Mouse (Mus musculus) frontal cortex, adult 2 months (tissue): ENCODE measurements around the gene Lin9. TPM values are rescaled to one million over a fixed set of nuclear protein-coding genes. Genes with fewer than 3 reads are reported as not detected.
"Not testable (repeated sequence)": the region's sequence is repeated elsewhere in the genome, so short reads cannot be mapped to it uniquely, and the experiment has no call there.

Experiments used
- DNase-seq, 2 experiments: peaks; one replicate each; pipeline ENCODE4 v3.0.0; 2022; ENCODE audit warnings: low spot score in 1 of 2; ENCODE audit errors: extremely low spot score in 1 of 2
- polyA plus RNA-seq: library from polyadenylated mRNA; depleted of rRNA; stranded (reverse); fragments of >200 nt; gene quantifications from 2 replicates; pipeline ENCODE4 v1.2.3, GENCODE M21; 2012; rRNA removed

The Lin9 gene
- 3.2 and 3.4 TPM in 2 replicates for polyA plus RNA-seq

DNA sequence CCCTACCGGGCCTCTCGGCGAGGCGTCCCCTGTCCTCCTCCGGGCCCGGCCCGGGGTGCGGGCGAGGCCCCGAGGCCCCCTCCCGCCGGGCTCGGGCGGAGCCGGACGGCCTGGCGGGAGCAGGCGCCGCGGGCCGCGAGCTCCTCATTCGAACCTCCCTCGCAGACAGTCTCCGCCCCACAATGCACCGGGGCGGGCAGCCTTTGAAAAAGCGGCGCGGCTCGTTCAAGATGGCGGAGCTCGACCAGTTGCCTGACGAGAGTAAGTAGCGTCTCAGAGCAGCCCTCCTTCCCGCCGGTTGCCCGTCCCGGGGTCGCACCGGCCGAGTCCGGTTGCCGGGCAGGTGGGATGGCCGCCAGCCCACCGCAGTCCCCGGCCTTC lies at the start of gene Lin9:
Gene Lin9 (plus strand): TSS at position 14 of the 381 bp plus-strand sequence.
- DNase-seq, result peak; percentile 63 to 92

- DNase-seq, result no peak
These were observed 40.4 kb upstream of the Lin9 start for GRCm38 (mm10) chr1:180600578-180600977.

DNA sequence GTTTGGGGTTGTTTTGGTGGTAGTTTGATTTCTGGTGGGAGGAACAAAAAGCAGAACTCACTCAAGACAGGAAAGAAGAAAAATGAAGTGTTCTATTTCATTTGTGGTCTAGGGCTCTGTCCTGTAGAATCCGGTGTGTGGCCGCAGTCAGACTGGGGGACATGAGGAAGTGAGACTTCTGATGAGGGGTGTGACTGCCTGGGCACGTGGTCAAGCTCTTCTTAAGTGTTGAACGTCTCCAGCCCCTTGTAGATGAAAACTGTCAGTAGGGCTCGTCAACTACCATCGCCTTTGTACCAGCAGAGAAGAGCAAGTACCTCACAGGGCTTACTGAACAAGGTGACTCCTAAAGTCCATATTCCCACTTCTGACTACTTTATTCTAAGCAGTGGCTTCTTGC lies 39.1 kb upstream of the Lin9 start:
- no peak for DNase-seq

- DNase-seq, result peak; percentile 83
These were observed 36.4 kb upstream of the Lin9 start for GRCm38 (mm10) chr1:180604579-180604978.

DNA sequence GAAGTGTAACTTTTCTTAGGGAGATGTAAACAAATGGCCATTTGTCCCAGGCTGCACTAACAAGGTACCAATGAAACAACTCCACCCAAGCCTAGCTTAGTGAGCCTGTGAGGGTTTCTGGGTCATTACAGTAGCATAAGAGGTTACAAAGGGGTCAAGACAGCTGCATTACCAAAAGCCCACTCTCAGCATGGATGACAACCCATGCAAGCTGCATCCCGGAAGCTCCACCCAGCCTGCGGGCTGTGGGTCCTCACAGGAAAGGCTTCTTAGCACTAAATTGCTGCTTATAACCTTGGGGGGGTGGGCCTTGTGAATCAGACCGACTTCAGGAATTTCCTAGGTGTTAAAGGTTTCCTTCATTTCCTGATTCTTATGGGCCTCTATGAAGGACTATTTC lies 34.8 kb upstream of the Lin9 start:
- no peak for DNase-seq

- peak in 1 of 2 experiments; percentile 20 for DNase-seq
These were observed 34.0 kb upstream of the Lin9 start for GRCm38 (mm10) chr1:180606796-180607577.

DNA sequence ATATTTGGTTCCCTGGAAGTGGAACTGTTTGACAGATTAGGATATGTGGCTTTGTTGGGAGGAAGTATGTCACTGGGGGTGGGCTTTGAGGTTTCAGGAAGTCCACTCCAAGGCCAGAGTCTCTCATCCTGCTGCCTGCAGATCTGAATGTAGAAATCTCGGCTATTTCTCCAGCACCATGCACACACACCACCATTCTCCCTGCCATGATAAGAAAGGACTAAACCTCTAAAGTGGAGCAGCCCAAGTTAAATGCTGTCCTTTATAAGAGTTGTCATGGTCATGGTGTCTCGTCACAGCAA lies 33.4 kb upstream of the Lin9 start:
- DNase-seq, result no peak

GRCm38 (mm10) chr1:180611842-180612241 lies 29.1 kb upstream of the Lin9 start:
- DNase-seq, result not testable (repeated sequence)

GRCm38 (mm10) chr1:180616762-180617161 lies 24.2 kb upstream of the Lin9 start:
- no peak for DNase-seq

DNA sequence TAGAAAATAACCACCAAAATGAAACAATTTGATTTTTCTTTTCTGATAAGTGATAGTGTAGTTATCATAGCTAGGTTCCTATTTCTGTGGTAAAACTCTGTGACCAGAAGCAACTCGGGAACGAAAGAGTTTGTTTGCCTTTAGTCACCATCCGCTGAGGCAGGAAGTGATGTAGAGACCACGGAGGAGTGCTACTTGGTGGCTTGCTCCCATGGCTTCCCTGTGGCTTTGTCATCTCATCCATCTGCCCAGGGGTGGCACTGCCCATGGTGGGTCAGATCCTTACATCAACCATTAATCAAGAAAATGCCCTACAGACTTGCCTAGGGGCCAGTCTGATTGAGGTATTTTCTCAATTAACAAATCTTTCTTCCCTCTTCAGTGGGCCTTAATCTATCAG lies 18.6 kb upstream of the Lin9 start:
- DNase-seq, result no peak

GRCm38 (mm10) chr1:180623911-180624310 lies 17.0 kb upstream of the Lin9 start:
- no peak for DNase-seq

DNA sequence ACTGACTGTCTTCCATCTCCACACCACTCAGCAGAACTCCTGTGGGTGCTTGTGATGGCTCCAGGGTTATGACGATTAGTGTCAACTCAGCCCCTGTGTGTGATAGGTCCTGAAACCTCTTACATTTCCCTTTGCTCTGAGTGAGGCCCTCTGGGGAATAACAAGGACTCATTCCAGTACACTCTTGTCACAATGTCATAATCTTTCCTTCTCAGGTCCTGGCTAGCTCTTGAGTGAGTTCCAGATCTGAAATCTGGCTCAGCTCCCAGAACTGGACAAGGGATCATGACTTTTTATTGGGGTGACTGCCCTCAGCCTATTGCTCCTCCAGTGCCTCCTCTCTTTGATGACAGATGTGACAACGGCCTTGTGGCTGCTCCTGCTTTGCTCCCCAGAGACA lies 14.8 kb upstream of the Lin9 start:
- DNase-seq, result no peak

GRCm38 (mm10) chr1:180637796-180638195 lies 3.2 kb upstream of the Lin9 start:
- DNase-seq, result not testable (repeated sequence)

- no peak for DNase-seq
These were observed 1.2 kb upstream of the Lin9 start for GRCm38 (mm10) chr1:180639416-180640401.

DNA sequence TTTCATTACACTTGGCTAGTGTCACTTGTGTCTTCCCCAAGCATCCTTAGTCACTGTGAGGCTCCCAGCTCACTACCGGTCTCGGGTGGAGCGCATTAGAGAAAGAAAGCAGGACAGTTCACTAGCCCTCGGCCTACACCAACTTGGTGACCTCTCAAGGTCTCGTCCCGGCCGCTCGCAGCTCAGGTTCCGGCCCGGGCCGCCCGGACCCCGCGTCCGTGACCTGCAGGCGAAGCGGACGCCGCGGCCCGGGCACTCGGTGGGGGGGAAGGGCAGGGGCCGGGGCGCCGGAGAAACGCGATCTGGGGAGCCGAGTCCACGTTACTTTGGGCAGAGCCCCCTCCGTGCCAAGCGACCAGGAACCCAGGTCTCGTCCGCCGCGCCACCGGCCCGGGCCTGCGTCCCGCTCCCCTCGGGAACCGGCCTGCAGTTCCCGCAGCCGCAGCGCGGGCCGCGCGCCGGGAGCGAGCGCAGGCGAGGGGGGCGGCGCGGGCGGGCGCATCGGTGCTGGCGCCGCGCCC lies 285 bp upstream of the Lin9 start:
- peak in 1 of 2 experiments; percentile 22 for DNase-seq

DNA sequence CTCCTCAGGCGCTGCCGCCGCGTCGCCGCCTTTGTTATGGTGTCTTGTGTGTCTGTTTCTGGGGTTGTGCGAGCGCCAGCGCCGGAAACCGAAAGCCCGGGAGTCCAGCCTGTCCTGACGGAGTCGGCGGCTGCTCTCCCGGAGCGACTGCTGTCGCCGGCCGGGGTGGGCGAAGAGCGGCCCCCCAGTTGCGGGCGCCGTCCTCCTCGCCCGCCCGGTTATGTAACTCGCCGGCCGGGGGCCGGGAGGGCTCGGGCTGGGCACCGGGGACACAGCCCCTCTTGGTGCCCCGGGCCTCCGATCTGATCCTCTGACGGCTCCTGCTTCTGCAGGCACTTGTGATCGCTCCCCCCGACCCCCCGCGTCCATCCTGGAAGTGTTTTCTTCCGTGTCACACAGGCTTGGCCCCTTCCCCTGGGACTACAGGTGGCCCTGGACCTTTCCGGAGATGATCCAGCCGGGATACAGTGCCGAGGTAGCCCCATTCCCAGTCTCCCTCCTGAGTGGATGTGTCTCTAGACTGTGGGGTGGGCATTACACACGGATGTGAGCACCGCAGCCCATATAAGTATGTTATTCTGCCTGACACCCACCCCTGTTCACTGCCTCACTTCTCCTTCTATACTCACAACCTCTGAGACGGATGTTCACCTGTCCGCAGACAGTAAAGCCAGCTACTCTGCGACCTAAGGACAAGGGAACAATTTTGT lies 723 bp downstream of the Lin9 start:
- no peak for DNase-seq

- no peak for DNase-seq
These were observed 1.2 kb downstream of the Lin9 start for GRCm38 (mm10) chr1:180642228-180642564.

DNA sequence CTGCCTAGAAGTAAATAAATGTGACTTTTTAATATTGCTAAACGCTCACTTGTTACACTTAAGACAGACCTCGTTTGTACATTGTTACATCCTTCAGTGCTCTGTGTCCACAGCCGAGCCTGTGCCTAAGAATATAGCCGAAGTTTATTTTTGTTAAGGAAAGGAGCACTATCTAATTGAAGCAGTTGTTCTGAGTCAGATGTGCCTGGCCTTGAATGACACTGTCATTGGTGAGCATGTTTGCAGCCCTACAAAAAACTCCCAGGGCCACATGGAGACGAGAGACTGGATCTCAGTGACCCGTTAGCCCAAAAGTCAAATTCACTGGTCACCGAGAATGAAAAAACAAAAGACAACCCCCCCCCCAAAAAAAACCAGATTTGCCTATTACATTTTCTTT lies 50.3 kb downstream of the Lin9 start:
- no peak for DNase-seq

DNA sequence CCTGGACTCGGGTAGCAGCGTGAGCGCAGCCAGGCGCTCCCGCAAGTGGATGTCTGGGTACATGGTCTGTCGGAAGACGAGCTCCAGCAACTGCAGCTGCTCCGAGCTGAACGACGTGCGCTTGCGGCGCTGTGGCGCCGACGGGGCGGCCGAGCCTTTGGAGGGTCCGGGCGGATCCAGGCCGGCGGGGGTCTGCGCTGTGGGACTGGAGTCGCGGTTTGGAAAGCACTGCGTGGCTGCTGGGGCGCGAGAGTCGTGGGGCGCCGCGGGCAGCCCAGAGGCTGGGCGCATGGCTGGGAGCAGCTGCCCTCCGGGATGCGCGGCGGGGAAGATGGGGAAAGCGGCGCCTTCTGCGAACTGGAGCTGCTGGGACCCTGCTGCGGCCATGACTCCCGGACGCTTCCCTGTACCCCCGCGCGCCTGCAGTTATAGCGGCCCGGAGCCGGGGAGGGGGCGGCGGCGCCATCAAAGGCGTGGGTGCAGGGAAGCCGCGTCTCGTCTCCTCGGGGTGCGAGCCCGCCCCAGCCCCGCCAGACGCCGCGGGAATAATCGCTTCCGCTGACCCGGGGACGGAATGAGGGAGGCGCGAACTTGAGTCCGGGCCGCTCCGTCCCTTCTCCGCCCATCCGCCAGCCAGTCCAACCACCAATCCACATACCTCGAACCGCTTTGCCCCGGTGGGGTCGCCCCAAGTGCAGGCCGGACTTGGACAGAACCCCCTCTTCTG lies 55.8 kb downstream of the Lin9 start, which contains the start of gene Mixl1:
Gene Mixl1 (minus strand): TSS at position 409 of the 727 bp plus-strand sequence.
- DNase-seq, result no peak

DNA sequence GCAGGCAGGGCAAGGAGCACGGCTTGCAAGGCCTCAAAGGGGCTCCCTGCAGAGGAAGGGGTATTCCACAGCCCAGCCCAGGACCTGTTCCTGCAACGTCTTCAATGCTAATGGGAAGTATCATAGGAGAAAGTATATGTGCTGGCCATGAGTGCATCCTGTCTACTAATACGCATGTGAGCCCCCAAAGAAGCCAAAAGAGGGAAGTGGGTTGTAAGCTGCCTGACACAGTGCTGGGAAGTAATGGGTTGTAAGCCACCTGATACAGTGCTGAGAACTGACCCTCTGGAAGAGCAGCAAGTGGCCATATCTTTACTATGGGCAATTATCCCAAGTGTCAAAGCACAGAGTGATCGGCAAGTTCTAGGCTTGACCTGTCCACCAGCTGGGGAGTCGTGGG lies 57.1 kb downstream of the Lin9 start:
- DNase-seq, result no peak
